Mouse (Mus musculus): ENCODE results near the gene Casp14. TPM values are rescaled to one million over a fixed set of nuclear protein-coding genes. Genes with fewer than 3 reads are reported as not detected.
A peak's percentile ranks its signal among the peaks of the same experiment; 100 is the strongest.
"Not testable (repeated sequence)": the region's sequence is repeated elsewhere in the genome, so short reads cannot be mapped to it uniquely, and the experiment has no call there.

The Casp14 gene
- not detected in 2 replicates for total RNA-seq (2021)
- long read RNA-seq = 0 reads

DNA sequence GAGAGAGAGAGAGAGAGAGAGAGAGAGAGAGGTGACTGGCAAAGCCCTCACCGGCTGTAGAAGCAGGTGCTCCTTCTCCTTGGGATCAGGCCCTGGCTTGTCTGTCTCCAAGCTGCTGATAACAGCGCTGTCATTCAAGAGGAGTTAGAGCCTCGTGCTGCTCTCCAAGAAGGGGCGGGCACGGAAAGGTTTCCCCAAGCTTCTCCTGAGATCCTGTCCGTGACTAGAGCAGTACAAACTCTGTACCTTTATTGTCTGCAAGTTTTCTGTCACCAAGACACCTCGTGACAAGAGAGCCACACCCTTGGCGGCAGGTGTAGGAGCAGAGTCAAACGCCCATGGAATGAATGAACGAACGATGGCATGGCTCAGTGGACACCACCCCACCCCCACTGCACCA, at the start of gene Casp14:
Casp14 (minus strand) TSS at position 239 of the 400 bp plus-strand sequence.
- DNase-seq = no peak

DNA sequence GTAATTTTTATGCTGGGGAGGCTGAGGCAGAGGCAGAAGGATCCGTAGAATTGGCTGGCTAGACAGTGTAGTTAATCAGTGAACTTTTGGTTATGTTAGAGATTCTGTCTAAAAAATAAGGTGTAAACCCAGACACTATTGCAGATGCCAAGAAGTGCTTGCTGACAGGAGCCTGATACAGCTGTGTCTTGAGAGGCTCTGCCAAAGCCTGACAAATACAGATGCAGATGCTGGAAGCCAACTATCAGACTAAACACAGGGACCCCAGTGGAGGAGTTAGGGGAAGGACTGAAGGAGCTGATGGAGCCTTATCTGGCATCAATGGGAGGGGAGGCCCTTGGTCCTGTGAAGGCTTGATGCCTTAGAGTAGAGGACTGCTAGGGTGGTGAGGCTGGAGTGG, 47.5 kb upstream of the Casp14 start:
- DNase-seq = no peak

DNA sequence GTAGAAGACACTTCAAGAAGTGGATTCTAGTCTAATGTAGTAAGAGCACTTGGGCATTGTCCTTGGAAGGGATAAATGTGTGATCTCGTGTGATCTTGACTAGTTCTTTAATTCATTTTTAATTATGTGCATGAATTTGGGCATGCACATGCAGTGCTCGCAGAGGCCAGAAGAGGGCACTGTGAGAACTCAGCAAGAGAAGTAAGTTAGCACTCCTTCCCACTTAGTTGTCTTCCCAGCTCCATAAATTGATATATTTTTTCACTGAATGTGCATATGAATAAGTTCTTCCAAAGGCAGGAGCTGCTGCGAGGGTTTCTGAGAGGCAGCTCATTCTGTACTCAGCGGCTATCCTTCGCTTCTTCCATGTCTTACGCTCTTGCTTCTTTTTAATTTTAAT, 37.9 kb upstream of the Casp14 start:
- DNase-seq = peak; percentile 65

DNA sequence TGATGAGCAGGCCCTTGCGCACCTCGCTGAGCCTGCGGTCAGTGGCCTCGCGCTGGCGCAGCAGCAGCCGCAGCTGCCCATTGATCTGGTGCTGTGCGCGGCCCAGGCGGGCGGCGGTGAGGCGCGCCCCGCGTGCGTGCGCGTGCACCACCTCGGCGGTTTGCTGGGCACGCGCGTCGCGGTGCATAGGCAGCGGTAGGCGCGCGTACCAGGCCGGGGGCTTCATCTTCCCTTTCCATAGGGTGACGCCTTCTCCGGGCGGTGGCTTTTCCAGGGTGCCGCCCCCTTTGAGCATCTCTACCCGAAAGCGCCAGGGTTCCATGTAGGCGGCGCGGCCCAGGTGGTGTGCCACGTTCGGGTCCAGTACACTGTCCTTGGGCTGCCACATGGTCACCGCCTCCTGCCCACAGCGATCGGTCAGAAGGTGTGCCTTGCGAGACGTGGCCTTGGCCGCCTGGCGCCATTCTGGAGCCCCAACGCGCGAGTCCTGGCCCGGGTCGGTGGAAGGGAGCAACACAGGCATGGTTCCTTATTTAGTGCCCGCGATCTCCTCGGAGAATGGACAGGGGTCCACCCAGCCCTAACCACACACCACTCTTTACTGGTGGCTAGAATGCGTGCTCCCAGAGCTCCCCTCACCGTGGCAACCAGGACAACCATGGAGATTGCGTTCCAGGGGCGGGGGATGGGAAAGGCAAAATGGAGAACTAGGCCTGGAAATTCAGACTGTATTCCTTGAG, 34.5 kb upstream of the Casp14 start, which contains the start of gene Ccdc105:
Ccdc105 (minus strand) TSS at position 614 of the 740 bp plus-strand sequence.
- peak; percentile 62 for DNase-seq

DNA sequence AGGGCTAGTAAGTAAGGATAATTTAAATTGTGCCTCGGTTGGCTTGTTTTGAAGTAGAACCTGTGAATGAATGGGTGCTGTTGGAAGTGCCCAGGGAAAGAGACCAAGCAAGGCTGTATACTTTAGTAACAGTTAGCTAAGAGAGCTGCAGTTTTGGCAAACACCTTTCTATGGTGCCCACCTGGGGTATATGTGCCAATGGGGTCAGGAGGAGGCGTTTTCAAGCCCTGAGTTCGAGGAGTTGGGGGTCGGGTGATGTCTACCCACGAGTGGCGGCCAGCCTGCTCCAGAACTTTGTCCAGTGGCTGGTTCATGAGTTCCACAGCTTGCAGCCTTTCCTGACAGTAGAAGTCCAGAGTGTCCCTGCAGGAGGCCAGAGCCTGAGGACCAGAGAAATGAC, 30.9 kb upstream of the Casp14 start:
- DNase-seq = no peak

DNA sequence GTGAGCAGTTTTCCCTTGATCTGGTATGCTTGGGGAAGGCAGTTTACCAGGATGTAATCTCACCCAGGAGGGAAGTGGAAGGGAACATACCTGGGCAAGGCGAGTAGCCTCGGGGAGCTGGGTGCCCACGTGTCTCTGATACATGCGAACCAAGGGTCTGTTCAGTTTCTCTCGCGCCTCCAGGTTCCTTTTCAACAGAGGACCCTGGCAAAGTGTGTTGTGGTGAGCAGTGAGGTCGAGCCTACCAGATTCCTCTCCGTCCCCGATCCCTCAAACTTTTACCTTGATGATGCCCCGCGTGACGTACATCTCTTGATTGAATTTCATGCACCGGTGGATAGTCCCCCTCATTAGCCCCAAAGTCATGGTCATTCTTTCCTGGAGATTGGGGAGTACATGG, 30.1 kb upstream of the Casp14 start:
- DNase-seq = no peak

DNA sequence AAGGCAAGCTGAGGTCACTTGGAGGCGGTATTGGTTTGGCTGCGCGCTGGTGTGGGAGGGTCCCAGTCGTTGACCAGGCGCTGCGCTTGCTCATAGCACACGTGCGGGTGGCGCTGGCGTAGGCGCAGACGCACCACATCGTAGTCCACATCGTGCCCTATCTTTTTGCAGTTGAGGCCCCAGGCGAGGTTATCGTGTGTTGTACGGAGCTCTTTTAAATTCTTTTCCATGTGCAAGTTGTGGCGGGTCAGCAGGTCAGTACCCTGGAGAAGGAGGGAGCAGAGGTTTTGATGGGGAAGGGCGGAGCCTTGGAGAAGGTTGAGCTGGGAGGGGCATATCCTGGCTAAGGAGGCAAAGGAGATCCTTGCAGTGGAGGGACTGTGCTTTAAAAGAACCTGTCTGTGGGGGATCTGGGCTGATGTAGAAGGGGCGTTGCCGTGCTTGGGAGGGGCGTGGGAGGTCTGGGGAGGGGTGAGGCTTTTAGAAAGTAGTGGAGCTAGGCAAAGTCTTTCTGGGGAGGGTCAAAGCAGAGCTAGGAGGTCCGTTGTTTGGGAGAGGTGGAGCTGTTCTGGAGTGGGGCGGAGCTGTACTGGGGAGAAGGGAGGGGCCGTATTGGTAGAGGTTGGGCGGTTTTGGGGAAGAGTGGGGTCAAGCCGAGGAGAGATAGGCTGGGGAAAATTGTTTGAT, 29.1 kb upstream of the Casp14 start:
- no peak for DNase-seq

DNA sequence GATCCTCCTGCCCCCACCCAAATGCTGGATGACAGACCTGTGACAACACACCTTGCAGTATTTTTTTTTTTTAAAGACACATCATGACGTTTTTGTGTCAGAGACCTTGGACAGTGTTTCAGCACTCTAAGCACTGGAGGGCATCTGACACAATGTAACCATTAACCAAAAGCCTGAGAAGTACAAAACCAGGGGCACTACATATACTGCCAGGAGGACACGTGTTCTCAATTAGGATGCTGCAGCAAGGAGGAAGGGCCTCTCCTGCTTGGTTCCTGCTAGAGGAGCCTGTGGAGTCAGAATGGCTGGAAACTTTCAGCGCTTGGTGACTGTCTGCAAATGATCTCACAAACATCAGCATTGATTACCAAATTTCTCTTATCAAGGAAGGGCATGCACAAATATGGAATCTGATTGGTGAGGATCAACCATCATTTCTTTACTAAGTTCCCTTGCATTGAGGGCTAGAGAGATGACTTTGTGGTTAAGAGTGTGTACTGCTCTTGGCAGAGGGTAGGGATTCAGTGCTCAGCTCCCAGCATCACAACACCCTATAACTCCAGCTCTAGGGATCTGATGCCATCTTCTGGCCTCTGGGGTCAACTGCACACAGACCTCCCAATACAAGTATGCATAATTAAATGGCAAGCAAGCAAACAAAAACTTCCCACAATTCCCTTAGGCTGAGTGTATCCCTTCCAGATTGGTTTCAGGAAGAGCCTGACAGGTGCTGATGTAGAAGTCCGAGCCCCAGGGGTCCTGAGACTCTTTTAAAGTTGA, 27.5 kb upstream of the Casp14 start:
- no peak for DNase-seq

DNA sequence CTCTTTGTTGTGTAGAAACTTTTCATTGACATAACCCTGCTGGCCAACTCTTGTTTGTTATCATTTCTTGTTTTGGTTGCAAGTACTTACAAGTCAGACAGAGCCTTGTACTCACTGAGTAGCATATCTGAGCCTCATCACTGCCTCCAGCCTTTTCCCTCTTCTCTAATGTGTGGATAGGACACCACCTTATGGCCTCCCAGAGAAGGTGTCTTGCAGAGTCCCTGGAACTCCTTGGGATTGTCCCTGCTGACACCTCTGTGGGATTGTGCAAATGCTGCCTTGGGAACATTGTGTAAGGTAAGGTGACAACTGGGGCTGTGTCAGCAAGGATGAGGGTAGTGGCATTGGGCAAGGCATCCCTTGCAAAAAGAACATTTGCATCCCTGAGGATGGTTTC, 25.6 kb upstream of the Casp14 start:
- DNase-seq = no peak

DNA sequence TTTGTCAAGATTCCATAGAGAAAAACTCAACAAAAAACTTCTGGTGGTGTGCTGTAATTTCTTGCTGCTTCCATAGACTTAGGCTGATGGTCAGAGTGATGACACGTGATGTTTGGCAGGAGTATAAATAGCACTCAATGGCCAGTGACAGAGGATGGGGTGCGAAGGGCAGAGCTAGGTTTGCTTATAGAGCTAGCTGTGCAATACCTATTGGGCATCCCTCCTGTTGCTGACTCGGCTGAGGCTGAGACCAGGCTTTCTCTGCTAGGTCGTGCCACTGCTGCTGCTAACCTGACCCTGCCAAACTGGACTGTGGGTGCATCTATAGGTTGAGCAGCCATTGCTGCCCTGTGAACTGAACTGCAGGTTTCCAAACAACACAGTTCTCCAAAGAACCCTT, 21.7 kb upstream of the Casp14 start:
- DNase-seq = no peak

DNA sequence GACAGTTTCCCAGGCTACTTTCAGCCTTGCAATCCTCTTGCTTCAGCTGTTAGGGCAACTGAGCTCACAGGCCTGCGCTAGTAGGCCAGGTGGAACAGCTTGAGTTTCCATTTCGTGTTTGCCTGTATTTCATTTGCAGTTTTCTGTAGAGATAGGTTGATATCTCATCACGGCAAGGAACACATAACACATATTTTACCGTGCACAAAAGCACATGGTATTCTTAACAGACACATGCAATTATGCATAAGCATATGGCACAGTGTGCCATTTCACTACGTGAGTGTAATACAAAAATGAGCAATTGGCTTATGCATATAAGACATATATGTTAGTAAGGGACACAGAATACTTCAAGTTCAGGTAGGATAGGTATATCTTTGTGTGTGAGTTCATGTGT, 9.8 kb upstream of the Casp14 start:
- no peak for DNase-seq

DNA sequence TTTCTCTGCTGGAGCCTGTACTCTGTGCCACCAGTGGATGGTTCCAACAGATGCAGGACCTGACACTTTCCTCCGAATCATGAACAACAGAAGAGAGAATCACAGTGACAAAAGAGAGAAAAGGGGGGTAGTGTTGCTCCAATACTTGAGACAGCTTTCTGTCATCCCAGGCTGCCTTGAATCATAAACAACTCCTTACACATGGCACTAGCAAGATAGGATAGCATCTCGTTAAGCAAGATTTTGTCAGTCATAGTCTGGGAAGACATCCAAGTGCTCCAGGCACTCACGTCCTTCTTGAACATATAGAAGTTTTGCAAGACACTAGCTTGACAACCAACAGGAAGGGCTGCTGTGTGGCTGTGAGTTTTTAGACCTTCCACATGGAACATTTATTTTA, 8.9 kb upstream of the Casp14 start:
- DNase-seq = no peak

DNA sequence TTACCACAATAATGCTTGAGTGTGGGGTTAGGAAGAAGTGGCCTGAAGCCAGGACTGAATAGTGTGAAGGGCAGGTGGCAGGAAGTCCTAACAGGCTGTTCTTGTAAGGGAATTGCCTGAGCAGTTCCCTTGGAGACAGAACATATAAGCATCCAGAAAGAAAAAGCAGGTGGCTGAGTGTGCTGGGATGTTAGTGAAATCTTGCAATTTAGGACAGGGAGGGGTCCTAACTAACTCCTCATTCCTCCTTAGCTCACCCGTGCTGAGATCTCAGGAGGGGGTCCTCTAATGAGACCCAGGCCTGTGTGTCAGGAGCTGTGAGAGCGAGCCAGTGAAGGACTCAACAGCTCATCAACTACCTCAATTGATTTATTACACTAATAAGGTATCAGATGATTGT, 5.3 kb upstream of the Casp14 start:
- no peak for DNase-seq

DNA sequence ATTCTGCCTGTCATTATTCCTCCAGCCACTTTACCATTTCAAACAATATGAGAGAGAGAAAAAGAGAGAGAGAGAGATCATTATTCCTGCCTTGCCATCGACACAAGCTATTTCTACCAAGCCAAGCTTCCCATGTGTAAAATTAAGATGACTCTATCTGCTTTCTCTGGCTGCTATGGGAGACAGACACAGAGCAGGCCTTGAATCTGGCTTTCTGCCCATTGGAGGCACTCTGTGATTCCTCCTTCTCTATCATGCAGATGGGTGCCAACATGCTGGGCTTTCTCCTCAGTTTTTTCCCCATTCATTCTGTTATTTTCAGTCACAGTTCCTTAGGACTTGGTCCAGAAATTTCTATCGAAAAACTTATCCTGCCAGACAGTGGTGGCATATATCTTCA, 4.6 kb upstream of the Casp14 start:
- DNase-seq = no peak

DNA sequence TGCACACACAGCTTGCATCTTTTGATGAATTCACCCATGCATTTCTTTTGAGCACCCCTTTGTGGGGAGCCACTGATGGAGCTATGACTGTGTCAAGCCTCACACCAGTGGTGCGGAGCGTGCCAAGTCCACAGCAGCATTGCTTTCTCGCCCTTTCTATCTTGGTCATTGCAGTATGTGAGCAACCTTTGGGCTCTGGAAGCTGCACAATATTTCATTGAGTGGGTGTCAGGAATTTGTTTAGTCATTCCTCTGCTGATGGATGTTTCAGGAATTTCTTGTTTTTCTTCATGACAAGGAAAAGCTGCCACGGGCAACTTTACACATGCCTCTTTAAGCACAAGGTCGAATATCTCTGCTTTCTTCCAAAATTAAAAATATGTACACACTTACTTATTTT, 3.9 kb upstream of the Casp14 start:
- no peak for DNase-seq

DNA sequence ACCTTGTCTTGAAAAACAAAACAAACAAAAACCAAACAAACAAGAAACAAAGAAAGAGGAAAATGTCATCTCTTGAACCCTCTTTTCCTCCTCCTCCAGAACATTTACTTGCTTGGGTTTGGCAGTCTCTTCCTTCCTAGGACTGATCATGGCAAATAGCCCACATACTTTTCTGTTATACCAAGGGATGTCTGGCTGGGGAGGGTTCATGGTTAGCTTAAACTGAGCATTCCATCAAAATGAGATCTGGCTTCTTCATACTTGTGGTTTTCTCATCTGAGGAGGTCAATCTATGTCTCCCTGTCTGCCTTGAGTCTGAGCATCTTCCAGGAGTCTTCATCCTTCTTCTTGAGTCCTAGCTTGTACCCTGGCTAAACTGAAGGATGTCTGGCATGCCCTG, 1.9 kb downstream of the Casp14 start:
- DNase-seq = no peak

DNA sequence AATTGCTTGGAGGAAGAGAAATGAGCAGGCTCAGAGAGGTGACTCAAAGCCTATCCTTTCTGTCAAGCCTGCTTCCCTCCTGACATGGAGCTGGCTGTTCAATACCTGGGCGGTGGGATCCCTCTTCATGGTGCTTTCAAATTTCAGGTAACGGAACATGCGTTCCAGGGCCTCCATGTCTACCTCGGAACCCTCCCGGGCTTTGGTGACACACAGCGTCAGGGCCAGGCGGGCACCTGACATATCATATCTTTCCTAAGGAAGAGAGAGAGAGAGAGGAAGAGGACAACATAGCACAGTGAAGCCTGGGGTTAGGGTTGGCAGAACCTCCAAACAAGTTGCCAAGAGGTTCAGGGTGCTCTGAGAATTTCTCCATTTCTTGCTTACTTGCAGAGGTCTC, 2.9 kb downstream of the Casp14 start:
- no peak for DNase-seq

DNA sequence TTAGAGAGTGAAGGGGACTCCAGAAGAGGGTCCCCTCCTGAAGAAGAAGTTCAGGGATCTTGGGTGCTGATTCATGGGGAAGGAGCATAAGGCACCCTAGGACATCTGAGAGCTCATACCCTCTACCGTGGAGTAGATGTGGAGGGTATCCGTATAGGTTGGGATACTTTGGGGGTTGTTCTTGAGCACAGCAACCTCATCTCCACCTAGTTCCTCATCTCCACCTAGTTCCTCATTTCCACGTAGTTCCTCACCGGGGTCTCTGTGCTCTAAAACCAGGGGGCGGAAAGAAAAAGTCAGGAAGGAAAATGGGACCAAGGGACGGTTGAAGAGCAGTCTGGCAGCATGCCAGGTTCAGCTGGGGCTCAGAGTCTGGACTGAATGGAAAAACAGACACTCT, 4.0 kb downstream of the Casp14 start:
- DNase-seq = no peak

DNA sequence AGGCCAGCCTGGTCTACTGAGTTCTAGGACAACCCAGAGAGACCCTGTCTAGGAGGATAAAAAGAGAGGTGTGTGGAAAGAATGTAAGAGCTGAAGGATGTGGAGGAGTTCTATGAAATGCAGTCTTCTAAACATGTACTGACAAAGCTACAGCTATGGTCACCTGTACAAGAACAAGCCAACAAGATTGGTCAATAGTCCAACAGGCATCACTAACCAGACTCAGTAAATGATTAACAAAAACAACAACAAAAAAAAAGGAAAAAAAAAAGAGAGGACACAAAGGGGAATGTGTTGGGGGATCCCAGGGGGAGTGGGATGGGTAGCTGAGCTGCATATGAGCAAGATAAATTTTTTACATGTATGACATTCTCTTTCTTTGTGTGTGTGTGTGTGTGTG, 7.4 kb downstream of the Casp14 start:
- no peak for DNase-seq

DNA sequence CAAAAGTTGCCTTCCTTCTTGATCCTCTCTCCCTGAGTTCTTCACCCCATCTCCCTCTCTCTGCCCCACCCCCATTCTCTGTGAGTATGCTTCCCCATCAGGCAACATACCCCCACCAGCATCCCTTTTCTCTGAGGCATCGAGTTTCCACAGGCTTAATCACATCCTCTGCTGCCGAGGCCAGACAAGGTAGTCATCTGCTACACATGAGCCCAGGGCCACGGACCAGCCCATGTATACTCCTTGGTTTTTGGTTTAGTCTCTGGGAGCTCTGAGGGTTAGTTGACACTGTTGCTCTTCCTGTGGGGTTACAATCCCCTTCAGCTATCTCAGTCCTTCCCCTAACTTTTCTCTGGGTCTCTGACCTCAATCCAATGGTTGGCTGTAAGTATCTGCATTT, 17.2 kb downstream of the Casp14 start:
- DNase-seq = no peak

DNA sequence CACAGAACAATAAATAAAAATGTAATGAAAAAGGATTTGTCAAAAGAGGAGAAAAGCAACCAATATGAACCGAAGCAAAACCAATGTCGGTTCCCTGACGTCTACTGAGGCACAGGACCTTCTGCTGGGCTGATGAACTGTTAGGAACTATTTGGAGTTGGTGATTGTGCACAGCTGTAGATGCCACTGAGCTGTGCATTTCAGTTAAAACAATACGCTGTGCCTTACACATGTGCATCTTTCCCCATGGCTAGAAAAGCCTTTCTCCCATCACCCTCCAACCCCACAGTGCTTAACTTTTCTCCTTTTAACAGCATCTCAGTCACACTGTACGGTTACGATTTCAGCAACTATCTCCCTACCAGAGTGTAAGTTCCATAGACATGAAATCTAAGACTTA, 28.1 kb downstream of the Casp14 start:
- DNase-seq = no peak

DNA sequence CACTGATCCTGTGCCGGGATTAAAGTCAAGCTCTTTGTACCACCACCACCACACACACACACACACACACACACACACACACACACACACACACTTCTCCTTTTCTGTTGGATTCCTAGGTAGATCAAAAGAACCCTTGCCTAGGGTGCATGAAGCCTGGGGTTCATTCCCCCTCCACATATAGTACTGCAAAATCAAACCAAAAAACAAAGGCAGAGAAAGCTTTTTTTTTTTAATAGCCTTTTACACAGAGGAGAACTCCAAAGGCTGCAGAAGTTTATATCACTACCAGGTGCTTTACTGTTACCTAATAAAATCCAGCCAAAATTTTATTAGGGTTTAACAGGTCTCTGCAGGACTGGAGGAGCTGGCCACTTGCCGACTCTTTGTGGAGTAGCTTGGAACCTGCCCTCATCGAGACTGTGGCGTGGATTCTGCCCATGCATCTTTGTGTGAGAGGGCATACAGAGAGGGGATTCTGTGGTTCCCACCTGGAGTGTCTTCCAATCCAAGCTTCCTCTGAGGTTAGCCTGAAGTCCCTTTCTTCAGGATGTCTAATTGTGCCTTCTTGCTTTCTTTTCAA, 31.0 kb downstream of the Casp14 start:
- no peak for DNase-seq

DNA sequence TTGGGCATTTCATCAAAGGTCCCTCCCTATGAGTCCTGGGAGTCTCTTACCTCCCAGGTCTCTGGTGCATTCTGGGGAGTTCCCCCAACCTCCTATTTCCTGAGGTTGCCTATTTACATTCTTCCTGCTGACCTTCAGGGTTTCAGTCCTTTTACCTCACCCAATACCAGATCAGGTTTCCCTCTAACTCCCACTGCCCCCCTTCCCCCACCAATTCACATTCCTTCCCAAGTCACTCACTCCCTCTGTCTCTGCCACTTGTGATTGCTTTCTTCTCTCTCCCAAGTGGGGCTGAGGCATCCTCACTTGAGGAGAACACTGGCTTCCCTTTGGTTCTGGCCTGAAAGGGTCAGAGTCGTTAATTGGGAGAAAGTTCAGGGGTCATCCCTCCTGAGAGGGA, 48.0 kb downstream of the Casp14 start:
- not testable (repeated sequence) for DNase-seq
